Mouse (Mus musculus): Measurements from ENCODE around the gene Sumo1. TPM values are rescaled to one million over a fixed set of nuclear protein-coding genes. Genes with fewer than 3 reads are reported as not detected.
"Not testable (repeated sequence)": the region's sequence is repeated elsewhere in the genome, so short reads cannot be mapped to it uniquely, and the experiment has no call there.

The Sumo1 gene
- polyA plus RNA-seq, 1 experiment: 228 TPM

DNA sequence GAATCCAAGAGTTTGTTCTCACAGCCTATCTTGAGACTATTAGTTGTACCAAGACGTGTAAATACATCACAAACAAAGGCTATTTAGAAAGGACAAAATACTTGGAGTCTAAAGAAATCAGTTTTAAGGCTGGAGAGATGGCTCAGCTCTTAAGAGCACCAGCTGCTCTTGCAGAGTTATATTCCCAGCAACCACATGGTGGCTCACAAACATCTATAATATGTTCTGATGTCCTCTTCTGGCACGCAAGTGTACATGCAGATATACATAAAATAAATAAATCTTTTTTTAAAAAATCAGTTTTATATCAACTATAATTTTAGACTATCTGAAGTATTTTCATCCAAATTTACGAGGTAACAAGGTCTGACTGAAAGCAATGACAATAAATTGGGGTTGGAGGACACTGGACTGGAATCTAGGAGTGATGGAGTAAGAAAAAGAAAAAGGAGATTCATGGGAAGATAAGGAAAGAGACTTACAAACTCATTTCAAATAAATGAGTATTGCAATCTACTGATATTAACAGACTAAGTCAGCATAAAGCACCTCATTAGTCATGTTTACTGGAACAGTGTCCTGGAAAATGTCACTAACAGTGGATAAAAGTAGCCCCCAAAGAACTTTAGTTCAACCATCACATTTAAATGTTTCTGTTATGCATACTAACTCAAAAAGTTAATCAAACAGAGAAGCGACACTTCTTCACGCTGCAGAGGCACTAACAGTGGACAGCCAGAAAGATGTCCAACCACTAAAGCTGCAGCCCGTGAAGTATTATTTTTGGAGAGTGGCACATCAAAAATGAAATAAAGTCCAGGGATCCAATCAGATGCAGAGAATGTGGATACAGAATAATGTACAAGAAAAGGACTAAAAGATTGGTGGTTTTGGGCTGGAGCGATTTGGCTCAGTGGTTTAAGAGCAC is 14.1 kb downstream of the Sumo1 start:
- no peak overlapping the region for H3K4me3 ChIP-seq (ENCODE audit: insufficient read depth, low read depth, low read length)
- H3K27ac ChIP-seq (replicated peaks; ENCODE audit: low read depth, low read length): no peak overlapping the region
- H3K4me1 ChIP-seq (ENCODE audit: control insufficient read depth, insufficient read depth, insufficient read length, low read length): no peaks in the 10 kb centered on the region

DNA sequence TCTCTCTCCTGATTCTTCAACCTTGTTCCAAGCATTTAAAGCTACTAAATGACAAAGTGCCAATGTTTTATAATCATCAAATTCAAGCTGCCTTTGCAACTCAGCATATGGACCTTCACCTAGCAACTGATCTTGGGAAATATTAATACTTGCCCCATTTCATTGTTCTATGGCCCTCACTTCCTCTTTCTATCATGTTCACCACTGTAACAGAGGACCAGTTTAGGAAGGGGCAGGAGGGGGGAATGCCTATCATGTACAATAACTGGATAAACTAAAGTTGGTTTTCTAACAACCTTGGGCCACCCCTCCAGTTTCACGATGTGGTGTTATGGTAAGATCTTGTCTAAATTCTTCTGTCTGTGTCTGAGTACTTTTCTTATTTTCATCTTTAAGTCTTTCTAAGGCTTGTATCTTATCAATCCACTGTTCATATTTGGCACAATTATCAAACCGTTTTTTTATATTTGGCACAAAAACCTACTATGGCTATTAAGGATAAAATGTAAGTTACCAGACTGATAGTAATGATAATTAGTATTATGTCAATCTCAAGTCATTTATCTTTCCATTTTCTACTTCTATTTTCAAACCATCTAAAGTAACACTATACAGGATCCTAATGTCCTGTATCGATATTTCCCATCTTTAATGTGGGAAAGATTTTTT is 17.3 kb downstream of the Sumo1 start:
- no peak overlapping the region for H3K4me3 ChIP-seq (ENCODE audit: insufficient read depth, low read depth, low read length)

DNA sequence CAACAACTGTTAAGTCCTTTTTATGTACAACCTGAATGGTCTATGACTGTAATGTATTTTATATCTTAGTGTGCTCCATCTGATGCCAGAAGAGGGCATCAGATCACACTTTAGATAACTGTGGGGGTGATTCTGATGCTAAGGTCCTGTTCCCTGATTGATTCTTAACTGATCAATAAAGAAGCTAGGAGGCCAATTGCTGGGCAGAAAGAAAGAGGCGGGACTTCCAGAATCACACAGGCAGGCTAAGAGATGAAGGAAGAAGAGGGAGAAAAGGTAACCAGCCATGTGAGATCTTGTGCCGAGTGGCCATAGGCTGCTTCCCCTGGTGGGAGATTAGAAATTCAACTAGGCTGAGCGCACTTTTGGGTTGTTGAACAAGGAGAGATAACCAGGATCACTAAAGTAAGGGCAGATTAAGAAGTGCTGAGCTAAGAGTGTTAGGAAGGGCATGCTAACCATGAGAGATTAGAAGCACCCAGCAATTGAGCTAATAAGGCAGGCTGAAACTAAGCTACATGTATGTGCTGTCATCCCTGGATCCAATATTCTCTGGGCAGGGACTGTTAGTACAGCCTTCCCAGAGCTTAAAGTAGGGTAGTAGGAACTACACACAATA is 19.3 kb downstream of the Sumo1 start:
- H3K4me3 ChIP-seq (ENCODE audit: insufficient read depth, low read depth, low read length): no peak overlapping the region
- H3K4me1 ChIP-seq (ENCODE audit: control insufficient read depth, insufficient read depth, insufficient read length, low read length): no peaks in the 10 kb centered on the region
- H3K27ac ChIP-seq (replicated peaks; ENCODE audit: low read depth, low read length): no peak overlapping the region

More for the DNA sequence above, 17.3 kb downstream of the Sumo1 start:
- no peaks in the 10 kb centered on the region for H3K4me1 ChIP-seq (ENCODE audit: control insufficient read depth, insufficient read depth, insufficient read length, low read length)
- no peak overlapping the region for H3K27ac ChIP-seq (replicated peaks; ENCODE audit: low read depth, low read length)

DNA sequence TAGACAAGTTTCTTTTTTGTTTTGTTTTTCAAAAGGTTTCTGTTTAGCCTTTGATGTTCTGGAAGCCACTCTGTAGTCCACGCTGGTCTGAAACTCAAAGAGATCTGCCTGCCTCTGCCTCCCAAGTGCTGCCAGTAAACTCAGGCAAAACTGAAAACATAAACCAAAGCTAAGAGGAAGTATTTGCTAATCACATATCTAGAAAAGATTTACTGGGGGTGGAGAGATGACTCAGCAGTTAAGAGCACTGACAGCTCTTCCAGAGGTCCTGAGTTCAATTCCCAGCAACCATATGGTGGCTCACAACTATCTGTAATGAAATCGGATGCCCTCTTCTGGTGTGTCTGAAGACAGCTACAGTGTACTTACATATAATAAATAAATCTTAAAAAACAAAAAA is 24.1 kb downstream of the Sumo1 start:
- H3K4me1 ChIP-seq (ENCODE audit: control insufficient read depth, insufficient read depth, insufficient read length, low read length); H3K27ac ChIP-seq (replicated peaks; ENCODE audit: low read depth, low read length); H3K4me3 ChIP-seq (ENCODE audit: insufficient read depth, low read depth, low read length): not testable (repeated sequence)

DNA sequence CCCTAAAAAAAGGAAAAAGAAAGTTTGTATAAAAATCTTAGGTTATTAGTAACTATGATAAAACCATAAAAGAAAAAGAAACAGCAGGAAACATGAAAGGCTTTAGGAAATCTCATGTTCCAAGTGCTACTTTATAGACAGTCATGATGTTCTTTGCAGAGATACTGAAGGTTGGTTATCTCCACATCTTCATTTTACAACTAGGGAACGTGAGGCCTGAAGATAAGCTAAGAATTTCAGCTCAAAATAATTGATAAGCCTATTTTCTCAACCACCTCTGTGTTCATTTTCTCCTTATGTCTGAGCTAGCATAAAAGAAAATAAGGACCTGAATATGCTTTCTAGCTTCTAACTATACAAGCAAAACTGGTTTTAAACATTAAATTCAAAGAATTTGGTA is 28.1 kb downstream of the Sumo1 start:
- no peak overlapping the region for H3K4me3 ChIP-seq (ENCODE audit: insufficient read depth, low read depth, low read length)
- H3K27ac ChIP-seq (replicated peaks; ENCODE audit: low read depth, low read length): no peak overlapping the region
- H3K4me1 ChIP-seq (ENCODE audit: control insufficient read depth, insufficient read depth, insufficient read length, low read length): no peaks in the 10 kb centered on the region

DNA sequence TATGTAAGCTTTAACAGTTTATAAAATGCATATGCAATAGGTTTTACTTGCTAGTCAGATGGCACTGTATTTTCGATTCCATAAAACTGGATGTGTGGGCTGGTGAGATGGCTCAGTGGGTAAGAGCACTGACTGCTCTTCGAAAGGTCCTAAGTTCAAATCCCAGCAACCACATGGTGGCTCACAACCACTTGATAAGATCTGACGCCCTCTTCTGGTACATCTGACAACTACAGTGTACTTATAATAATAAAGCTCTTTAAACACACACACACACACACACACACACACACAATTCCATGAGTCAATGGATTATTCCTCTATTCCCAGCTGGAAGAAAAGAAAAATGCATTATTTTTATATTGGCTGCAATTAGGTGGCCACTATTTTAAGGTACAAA is 32.3 kb downstream of the Sumo1 start:
- Histone ChIP-seq H3K4me3 (ENCODE audit: insufficient read depth, low read depth, low read length) (no peak overlapping the region), H3K27ac (replicated peaks; ENCODE audit: low read depth, low read length) (no peak overlapping the region), H3K4me1 (ENCODE audit: control insufficient read depth, insufficient read depth, insufficient read length, low read length) (no peaks in the 10 kb centered on the region; the same call in 1 of the 2 replicates)

DNA sequence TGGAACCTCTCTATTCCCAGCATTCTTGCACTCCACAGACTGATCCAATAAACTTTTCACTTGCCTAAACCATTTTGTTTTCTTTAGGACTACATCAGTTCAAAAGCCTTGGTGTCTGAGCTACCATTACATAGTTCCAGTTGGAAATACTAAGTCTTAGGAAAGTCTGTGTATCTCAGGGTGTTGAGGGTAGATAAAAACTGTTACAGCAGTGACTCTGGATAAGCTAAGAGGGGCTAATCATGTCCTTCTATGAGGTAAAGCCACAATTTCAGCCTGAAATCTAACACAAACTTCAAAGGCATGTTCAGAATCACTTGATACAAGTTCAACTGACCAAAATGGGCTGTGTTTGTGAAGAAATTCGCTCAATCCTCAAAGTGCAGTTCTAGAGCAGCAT is 34.3 kb downstream of the Sumo1 start:
- Histone ChIP-seq H3K4me3 (ENCODE audit: insufficient read depth, low read depth, low read length) (no peak overlapping the region), H3K27ac (replicated peaks; ENCODE audit: low read depth, low read length) (no peak overlapping the region), H3K4me1 (ENCODE audit: control insufficient read depth, insufficient read depth, insufficient read length, low read length) (no peaks in the 10 kb centered on the region; the same call in 1 of the 2 replicates)

DNA sequence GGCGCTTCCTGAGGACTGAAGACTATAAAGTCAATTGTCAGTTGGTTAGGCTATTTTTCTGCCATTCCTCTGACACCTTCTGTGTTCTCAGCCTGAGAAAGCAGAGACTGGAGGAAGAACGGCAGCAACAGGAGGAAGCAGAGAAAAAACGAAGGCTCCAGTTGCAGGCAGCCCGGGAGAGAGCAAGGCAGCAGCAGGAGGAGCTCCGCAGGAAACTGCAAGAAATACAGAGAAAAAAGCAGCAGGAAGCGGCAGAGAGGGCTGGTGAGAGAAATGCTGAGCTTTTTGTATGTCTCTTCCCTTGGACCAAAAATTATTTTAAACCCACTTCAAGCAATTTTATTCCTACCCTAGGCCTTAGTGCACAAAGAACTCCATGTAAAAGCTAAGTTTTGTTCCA is 37.6 kb downstream of the Sumo1 start:
- no peaks in the 10 kb centered on the region; the same call in 1 of the 2 replicates for H3K4me1 ChIP-seq (ENCODE audit: control insufficient read depth, insufficient read depth, insufficient read length, low read length)
- H3K4me3 ChIP-seq (ENCODE audit: insufficient read depth, low read depth, low read length): no peak overlapping the region
- no peak overlapping the region for H3K27ac ChIP-seq (replicated peaks; ENCODE audit: low read depth, low read length)

DNA sequence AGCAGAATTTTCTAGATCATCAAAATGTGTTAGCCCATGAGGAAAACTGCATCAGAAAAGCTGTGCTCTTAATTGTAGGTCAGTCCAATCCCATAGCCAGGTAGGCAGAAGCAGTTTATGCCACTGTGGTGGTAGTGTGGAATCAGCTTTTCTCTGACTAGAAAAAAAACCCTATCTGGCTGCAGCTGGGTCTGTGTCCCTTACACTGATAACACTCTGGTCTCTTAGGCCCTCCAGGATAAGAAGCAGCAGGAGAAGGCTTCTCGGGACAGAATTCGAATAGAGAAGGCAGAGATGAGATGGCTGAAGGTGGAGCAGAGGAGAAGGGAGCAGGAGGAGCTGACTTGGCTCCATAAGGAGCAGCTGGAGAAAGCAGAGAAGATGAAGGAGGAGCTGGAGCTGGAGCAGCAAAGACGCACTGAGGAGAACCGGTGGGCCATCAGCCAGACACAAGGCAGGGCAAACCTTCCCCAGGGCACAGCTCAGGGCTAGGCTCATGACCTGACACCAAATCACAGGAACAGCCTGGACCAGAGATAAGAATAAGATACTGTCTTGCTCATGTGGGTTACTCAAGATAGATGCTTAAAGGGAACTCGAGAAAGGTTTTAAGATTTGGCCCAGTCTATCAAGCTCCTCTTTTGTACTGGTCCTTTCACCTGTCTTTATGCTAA is 38.5 kb downstream of the Sumo1 start:
- Histone ChIP-seq H3K4me1 (ENCODE audit: control insufficient read depth, insufficient read depth, insufficient read length, low read length) (no peaks in the 10 kb centered on the region; the same call in 1 of the 2 replicates), H3K4me3 (ENCODE audit: insufficient read depth, low read depth, low read length) (no peak overlapping the region), H3K27ac (replicated peaks; ENCODE audit: low read depth, low read length) (no peak overlapping the region)

DNA sequence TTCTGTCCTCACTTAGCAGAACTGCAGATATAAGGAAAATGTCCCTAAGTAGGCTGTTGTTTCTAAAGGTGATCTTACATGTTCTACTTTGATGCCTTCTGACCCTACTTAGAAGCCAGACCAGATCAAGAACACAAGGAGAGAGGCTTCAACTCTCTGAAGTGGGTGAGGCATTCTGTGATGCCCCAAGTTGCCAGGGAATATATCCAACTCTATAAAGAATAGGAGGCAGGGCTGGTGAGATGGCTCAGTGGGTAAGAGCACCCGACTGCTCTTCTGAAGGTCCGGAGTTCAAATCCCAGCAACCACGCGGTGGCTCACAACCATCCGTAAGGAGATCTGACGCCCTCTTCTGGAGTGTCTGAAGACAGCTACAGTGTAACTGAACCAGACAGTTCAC is 40.3 kb downstream of the Sumo1 start:
- not testable (repeated sequence) for H3K4me1 ChIP-seq (ENCODE audit: control insufficient read depth, insufficient read depth, insufficient read length, low read length); H3K4me3 ChIP-seq (ENCODE audit: insufficient read depth, low read depth, low read length); H3K27ac ChIP-seq (replicated peaks; ENCODE audit: low read depth, low read length)

DNA sequence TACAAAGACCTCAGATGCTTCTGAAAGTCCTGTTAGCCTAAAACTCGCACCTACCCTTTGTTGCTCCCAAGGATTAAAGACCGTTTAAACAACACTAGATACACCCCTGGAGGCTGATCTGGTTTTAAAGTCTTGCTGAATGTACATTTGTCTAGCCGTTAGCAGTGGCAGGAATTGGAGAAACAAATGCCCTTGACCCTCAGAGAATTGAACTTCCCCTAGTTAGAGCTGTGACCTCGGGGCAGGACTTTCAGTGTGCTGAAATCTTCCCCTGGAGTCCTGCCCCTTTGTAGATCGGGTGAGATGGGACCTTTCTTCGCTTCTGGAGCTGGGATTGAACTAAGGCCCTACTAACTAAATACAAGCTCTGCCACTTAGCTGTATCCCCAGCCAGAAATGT is 41.4 kb downstream of the Sumo1 start:
- Histone ChIP-seq H3K27ac (replicated peaks; ENCODE audit: low read depth, low read length) (0 out of 2 replicates have a peak overlapping the region, but pooled peaks have one; percentile 19), H3K4me3 (ENCODE audit: insufficient read depth, low read depth, low read length) (no peak overlapping the region), H3K4me1 (ENCODE audit: control insufficient read depth, insufficient read depth, insufficient read length, low read length) (no peaks in the 10 kb centered on the region; the same call in 1 of the 2 replicates)

DNA sequence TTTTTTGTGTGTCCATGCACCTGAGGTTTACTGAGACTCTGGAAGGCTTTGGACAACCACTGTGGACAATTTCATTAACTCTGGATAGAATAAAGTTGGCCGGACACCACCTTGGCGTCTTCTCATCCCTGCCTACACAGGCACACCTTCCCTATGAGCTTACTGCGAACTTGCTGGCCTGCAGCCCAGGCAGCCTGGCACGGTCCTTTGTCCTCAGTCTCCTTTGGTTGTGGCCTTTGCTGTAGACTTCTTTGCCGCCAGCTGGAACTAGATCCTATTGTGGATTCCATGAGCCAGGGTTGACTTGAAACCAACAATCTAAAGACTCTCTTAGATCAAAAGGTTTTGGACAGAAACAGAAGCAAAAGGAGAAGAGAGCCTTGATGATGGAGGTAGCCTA is 45.2 kb downstream of the Sumo1 start:
- no peak overlapping the region for H3K27ac ChIP-seq (replicated peaks; ENCODE audit: low read depth, low read length)
- no peak overlapping the region for H3K4me3 ChIP-seq (ENCODE audit: insufficient read depth, low read depth, low read length)

DNA sequence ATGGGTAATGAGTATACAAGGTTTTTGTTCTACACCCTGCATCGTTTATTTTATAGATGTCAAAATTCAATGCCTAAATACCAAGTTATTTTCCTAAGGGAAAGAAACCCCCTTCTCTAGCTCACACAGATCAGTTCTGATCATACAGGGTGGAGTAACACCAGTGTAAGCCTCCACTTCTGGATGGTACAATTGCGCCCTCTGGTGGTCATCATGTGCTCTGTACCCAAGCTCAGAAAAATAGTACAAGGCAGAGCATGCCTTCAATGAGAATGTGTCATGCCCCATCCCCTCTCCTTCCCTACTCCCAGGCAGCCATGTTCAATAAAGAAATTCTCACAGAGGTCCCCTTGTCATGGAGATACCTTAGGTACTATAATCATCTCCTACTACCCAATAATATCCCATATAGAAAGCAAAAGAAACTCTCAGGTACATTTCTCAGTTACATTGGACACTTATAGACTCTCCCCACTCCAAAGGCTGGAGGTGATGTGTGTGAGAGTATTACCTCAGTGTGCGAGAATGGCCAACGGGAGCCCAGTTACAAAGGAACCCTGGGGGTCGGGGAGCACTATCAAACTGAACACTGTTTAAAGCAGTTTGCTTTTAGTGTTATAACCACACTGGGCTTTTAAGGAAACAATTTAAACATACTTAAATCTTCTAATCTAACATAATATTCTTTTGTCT is 47.2 kb downstream of the Sumo1 start:
- Histone ChIP-seq H3K27ac (replicated peaks; ENCODE audit: low read depth, low read length) (no peak overlapping the region), H3K4me3 (ENCODE audit: insufficient read depth, low read depth, low read length) (no peak overlapping the region), H3K4me1 (ENCODE audit: control insufficient read depth, insufficient read depth, insufficient read length, low read length) (no peaks in the 10 kb centered on the region)

More for the DNA sequence above, 45.2 kb downstream of the Sumo1 start:
- H3K4me1 ChIP-seq (ENCODE audit: control insufficient read depth, insufficient read depth, insufficient read length, low read length): no peaks in the 10 kb centered on the region

DNA sequence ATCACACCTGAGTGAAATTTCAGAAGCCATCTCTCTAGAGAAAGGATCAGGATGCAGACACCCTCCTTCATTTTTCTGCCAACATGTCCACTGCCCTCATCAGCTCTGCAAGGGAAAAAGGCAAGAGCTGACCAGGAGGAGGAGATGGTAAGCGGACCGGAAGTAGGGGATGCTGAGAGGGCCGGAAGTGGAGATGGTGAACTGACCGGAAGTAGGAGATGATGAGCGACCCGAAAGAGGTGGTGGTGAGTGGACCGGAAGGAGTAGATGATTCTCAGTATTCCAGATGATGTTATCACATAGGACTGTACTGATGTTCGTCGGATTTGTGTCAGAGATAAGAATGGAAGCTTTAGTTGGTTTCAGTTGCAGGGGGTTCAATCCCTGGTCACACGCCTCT is 51.4 kb downstream of the Sumo1 start:
- Histone ChIP-seq H3K4me1 (ENCODE audit: control insufficient read depth, insufficient read depth, insufficient read length, low read length) (no peaks in the 10 kb centered on the region), H3K27ac (replicated peaks; ENCODE audit: low read depth, low read length) (no peak overlapping the region), H3K4me3 (ENCODE audit: insufficient read depth, low read depth, low read length) (no peak overlapping the region)
